Mouse (Mus musculus) bone marrow, adult 2 months (tissue): ENCODE measurements around the gene Foxs1. TPM values are rescaled to one million over a fixed set of nuclear protein-coding genes. Genes with fewer than 3 reads are reported as not detected.

ENCODE experiments used
- H3K27ac ChIP-seq: fragments of 200-500 bp; 2 replicates; pipeline ENCODE4 v1.5.1; 2012; ENCODE audit warnings: low read depth, mild to moderate bottlenecking, control low read depth, inconsistent platforms, low read length; ENCODE audit not compliant: control insufficient read depth, poor library complexity, insufficient read depth
- H3K4me1 ChIP-seq: fragments of 200-500 bp; 2 replicates; pipeline ENCODE4 v1.6.1; 2011; ENCODE audit warnings: low read length; ENCODE audit not compliant: control insufficient read depth, insufficient read depth
- H3K4me3 ChIP-seq: fragments of 200-500 bp; replicated peaks from 2 replicates; pipeline ENCODE3; 2011; ENCODE audit warnings: mild to moderate bottlenecking, low read depth, low read length, control low read depth; ENCODE audit not compliant: control insufficient read depth
- CTCF ChIP-seq: fragments of 200-500 bp; IDR thresholded peaks from 2 replicates; pipeline ENCODE4 v1.5.1; 2011; ENCODE audit warnings: low read length, control low read depth; ENCODE audit not compliant: control insufficient read depth, insufficient read depth
- POLR2A ChIP-seq: fragments of 200-500 bp; IDR thresholded peaks from 2 replicates; pipeline ENCODE4 v1.6.1; 2011; ENCODE audit warnings: low read depth, mild to moderate bottlenecking, control low read depth, low read length, borderline replicate concordance; ENCODE audit not compliant: control insufficient read depth
- WGBS: fragments of 180-500 bp; shearing (Covaris S2); methylation state at CpG from one replicate; pipeline ENCODE4 v1.1.7; 2018; 5-methylcytosine and 5-hydroxymethylcytosine counted together
- polyA plus RNA-seq: library from polyadenylated mRNA; stranded (reverse); fragments of >200 nt; gene quantifications from 2 replicates; pipeline ENCODE4 v1.2.4, GENCODE M21; 2011; ENCODE audit warnings: low replicate concordance; ENCODE audit not compliant: missing spikeins, insufficient read depth, insufficient read length

Foxs1 gene
- polyA plus RNA-seq, 1 experiment = not detected

DNA sequence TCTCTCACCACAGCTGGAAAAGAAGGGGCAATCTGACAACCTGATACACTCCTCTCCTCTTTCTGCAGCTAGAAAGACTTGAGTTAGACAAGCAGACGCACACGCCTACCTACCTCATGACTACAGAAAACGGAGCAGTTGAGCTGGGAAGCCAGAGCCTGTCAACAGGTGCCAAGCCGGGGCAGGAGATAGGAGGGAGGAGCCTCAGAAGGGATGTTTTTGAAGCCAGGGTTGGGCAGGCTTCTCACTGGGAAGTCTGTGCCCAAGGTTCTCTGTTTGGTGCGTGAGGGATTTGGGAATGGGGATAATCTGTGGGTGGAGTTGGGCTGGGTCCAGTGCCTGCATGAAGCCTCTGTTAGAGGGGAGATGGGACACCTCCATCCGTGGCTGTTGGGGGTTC lies 21.6 kb downstream of the Foxs1 start:
- WGBS = 44% methylated on average over 6 of the region's 6 CpGs
- Histone ChIP-seq H3K4me3 (no peak overlapping the region), H3K4me1 (no peaks in the 10 kb centered on the region), H3K27ac (no peak overlapping the region)
- TF ChIP-seq CTCF (no peak), POLR2A (no peak)

DNA sequence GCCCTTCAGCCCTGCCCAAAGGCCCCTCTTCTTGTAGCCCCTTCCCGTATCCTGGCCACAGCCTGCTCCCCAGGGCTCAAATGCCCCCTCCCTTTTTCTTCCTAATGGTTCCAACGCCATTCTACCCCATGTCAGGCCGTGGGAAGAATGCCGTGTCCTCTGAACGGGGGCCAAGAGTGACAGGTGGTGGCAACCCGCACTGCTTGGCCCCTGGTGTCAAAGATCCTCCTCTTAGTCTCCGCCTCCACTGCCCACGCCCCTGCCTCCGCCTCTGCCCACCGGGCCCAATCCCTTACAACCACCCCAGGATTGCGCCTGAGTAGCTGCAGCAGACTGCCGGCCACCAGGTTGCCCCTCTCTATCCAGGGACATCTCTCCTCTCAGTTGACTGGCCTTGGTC lies 22.0 kb downstream of the Foxs1 start, which contains the start of gene Mylk2:
Gene Mylk2 (plus strand): TSS at position 322 of the 400 bp plus-strand sequence.
- H3K27ac ChIP-seq = no peak within 1 kb of the TSS
- H3K4me3 ChIP-seq = no peak within 1 kb of the TSS
- H3K4me1 ChIP-seq = no peaks in the 10 kb centered on the region
- TF ChIP-seq POLR2A (no peak), CTCF (no peak)
- 29% methylated on average over 12 of the region's 12 CpGs for WGBS

DNA sequence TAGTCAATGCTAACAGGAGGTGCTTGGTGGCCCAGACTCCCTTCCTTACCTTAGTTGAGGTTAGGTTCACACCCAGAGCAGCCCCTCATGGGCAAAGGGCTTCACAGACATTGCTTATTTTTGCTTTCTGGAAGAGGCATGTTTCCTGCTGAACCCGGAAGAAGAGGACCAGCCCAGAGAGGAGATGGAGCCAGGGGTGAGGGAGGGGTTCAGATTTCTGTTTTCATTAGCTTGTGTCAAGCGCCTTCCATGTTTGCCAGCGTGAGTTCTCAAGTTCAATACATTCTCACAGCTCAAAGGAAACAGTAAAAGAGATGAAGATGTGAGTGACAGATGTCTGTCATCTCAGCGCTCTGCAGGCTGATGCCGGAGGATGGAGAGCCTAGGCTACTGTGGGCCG lies 23.2 kb downstream of the Foxs1 start:
- no peak overlapping the region for H3K4me3 ChIP-seq
- TF ChIP-seq POLR2A (no peak), CTCF (no peak)
- WGBS = 78% methylated on average over 6 of the region's 6 CpGs
- no peak overlapping the region for H3K27ac ChIP-seq
- no peaks in the 10 kb centered on the region for H3K4me1 ChIP-seq

DNA sequence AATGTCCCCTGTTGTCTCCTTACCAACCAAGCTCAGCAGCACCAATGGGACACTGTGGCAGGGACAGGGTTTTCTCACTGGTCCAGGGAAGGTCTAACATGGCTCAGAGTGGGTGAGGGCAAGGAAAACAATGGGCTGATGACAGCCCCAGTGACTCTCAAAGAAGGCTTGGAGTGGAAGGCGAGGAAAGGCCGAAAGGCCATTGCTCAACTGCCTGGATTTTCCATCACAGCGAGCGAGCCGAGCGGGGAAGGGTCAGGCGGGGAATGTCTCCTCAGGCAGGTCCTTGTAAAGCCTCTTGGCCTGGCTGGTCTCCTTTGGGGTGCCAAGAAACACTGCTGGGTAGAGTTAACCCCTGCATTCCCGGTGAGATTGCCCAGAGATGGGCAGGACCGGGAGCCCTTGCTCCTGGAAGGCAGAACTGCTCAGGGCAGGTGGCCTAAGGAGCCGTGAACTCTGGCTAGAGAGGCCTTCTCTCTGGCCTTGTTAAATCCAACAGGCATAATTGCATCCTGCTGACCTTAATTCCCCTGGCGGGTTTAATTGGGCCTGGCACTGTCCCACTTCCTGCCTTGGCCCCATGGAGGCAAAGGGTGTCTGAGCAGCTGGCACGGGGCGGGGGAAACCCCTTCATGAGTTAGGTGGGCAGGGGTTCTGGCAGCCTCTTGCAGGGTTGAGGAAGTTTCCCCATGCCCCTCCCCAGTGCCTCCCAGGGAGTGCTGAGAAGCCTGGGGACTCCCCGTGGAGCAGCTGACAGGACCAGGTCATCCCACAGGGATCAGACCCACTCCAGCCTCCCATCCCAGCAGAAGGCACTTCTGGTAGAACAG lies 25.7 kb downstream of the Foxs1 start:
- Histone ChIP-seq H3K27ac (no peak overlapping the region), H3K4me3 (no peak overlapping the region), H3K4me1 (no peaks in the 10 kb centered on the region)
- WGBS = 64% methylated on average over 14 of the region's 14 CpGs
- TF ChIP-seq CTCF (no peak), POLR2A (no peak)

DNA sequence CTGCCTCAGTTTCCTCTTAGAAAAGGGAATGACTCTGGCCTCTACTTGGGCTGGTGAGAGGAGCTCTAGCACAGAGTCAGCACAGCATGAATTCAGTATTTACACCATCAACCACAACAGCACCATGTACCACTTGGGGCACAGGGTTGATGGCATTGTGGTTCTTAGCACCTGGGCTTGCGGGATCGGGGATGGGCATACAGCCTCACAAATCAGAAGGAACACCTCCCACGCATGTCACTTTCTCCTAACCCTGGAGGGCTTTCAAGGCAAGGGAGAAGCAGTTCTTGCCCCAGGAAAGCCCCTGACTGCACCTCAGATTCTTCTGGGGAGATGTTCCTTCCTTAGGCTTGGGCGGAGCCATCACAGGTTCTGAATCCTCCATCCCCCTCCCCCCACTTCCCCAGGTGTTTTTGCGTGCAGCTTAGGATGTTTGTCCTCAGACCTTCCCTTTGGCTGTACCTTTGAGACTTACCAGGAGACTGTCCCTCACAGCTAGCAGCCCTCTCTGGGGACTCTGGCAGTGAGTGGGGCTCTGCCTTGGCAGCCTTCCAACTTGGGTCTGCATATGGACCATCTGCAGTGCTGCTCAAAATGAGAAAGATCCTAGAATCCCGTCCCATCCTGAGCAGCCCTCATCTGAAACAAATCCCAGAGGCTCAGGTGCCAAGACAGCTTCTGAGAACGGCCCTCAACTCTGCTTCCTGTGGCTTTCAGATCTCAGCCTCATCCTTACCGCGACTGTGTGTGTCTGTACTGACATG lies 26.6 kb downstream of the Foxs1 start:
- no peak for TF ChIP-seq POLR2A
- no peak for TF ChIP-seq CTCF
- Histone ChIP-seq H3K4me1 (no peaks in the 10 kb centered on the region), H3K4me3 (no peak overlapping the region), H3K27ac (no peak overlapping the region)
- 43% methylated on average over 9 of the region's 9 CpGs for WGBS

DNA sequence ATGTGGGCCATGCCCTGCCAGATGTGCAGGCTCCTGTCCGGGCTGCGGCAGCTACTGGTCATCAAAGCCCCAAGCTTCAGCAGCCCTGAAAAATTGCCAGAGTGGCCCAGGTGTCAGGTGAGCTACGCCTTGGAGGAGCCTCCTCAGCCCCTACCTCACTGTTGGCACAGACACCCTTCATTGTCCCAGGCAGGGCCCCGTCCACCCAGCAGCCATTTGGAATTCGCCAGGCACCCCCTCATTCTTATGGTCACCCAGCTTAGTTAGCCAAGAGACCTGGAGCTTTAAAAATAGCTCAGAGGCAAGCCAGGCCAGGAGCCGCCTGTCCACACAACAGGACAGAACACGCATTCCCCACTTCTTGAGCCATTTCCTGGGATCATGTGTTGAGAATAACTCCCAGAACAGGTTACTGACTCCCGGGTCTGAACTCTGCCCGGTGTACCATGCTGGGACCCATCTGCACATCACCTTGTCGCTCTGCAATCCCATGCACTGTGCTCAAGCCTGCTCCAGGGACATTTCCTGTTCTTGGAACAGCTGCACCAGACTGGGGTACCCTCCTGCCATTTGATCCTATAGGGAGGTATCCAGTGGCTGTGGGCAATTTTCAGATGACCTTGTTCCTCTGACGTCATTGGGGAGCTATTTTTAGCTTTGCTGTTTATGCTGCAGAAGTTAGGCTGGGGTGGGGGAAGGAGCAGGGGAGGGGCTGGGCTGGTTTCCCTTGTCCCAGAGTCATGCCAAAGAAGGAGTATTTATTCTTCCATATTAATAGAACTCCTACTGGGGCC lies 27.8 kb downstream of the Foxs1 start:
- Histone ChIP-seq H3K27ac (no peak overlapping the region), H3K4me1 (no peaks in the 10 kb centered on the region), H3K4me3 (no peak overlapping the region)
- 68% methylated on average over 11 of the region's 11 CpGs for WGBS
- no peak for TF ChIP-seq POLR2A
- no peak for TF ChIP-seq CTCF

DNA sequence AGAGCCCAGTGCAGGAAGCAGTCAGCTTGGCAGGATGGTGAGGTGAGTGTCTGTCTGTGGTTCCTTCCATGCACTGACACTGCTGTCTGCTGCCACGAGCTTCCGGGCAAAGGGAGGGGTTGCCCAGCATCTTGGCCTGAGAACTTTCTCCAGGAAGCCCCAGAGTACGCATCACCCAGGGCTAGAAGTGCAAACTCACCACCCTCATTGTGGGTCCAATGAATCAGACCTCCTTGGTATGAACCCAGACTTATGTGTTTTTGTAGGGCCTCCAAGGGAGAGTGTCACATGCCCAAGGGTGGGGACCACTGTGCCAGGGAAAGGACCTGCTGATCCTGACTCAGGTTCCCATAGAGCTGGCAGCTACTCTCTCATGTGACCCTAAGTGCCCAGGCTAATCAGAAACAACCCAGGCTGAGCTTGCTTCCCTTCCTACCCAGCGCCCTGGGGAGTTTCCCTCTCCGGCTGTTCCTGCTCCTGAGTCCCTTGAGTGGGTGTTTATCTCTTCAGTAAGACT lies 28.8 kb downstream of the Foxs1 start:
- Histone ChIP-seq H3K4me3 (no peak overlapping the region), H3K4me1 (no peaks in the 10 kb centered on the region), H3K27ac (no peak overlapping the region)
- 15% methylated on average over 5 of the region's 5 CpGs for WGBS
- no peak for TF ChIP-seq CTCF
- no peak for TF ChIP-seq POLR2A

DNA sequence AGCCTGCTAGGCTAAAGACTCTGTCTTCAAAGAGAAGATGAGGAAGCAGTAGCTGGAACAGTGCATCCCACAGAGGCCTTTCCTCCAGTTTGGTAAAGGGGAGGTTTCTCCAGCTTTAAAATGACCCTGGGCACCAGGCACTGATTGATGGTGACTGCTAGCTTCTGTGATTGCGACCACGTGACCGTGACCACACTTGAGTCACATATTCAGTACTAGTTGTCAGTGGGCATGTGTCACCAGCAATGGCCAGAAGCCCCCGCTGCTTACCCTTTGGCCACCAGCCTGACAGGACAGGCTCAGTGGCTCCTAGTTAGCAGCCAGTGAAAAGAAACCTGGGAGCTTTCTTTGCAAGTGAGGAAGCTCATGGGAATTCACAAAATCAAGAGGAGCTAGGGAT lies 29.4 kb downstream of the Foxs1 start:
- 59% methylated on average over 4 of the region's 4 CpGs for WGBS
- no peak for TF ChIP-seq POLR2A
- H3K4me1 ChIP-seq = no peaks in the 10 kb centered on the region
- H3K4me3 ChIP-seq = no peak overlapping the region
- H3K27ac ChIP-seq = no peak overlapping the region
